Mouse (Mus musculus) adrenal gland (tissue): ENCODE measurements around the gene Diaph2.
"Not testable (repeated sequence)": the region's sequence is repeated elsewhere in the genome, so short reads cannot be mapped to it uniquely, and the experiment has no call there.

Experiments
- intact Hi-C: fragments of 180-260 bp; cut with DNase I; formaldehyde crosslinking; loops from one replicate; pipeline ENCODE4 v1.15.1; 2025

Gene Diaph2

DNA sequence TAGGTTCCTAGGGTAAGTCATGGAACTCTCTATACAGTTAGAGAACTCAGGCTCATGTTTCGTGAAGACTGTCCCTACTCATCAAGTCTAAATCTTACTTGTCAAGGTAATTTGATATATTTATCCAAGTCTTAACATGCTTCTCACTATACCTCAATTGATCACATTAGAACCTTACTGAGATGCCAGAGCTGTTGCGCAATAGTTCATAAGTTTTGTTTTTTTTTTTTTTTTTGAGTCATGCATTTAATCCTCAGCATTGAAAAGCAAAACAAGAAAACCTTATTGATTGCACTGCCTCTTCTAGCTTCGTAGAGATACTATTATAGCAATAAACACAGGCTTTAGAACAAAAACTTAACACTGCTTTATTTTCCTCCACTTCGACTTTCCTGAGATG, 529.6 kb downstream of the Diaph2 start:
- intact Hi-C loops = no loop called here

DNA sequence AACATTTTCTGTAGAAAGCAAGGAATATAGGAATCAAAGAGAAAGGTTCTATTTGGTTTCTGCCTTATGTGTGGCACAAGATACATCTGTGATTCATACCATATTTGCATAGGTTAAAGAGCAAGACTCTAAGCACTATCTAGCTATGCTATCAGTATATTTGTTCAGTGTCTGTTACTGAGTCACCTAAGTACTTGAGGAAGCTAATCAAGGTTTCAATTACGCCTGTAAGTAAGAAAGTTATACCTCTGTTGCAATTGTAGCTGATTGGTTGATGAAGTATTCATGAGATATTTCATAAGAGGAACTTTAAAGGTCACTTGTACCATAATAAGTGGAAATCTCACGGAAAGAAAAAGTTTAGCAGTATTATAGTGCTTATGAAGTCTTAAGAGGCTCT, 531.9 kb downstream of the Diaph2 start:
- intact Hi-C loops = no loop called here

GRCm38 (mm10) chrX:130287032-130287431, 537.5 kb downstream of the Diaph2 start:
- intact Hi-C loops = no loop called here

GRCm38 (mm10) chrX:130289775-130290174, 540.2 kb downstream of the Diaph2 start:
- intact Hi-C loops = no loop called here

- intact Hi-C loops = no loop called here
These were observed 601.4 kb downstream of the Diaph2 start for GRCm38 (mm10) chrX:130350808-130351435.

DNA sequence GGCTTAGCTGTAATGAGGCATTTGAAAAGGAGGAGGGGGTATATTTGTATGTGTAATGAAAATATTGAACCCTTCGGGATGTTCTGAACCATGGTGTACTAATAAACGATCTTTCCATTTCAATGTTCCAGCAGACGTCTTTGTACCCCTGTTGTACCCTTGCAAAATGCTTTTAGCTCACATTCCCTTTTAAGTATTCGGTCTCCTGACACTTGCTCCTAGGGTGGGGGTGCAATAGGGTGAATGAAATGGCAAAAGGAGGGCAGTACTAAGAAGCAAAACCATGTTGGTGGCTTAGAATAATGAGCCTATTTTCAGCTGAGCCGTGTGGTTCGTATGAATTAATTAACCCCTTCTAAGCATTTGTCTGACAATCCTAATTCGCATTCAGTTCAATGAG, 601.9 kb downstream of the Diaph2 start:
- intact Hi-C loops = no loop called here

- intact Hi-C loops = no loop called here
These were observed 644.1 kb downstream of the Diaph2 start for GRCm38 (mm10) chrX:130393508-130394145.

GRCm38 (mm10) chrX:130403214-130403613, 653.7 kb downstream of the Diaph2 start:
- intact Hi-C loops = no loop called here

DNA sequence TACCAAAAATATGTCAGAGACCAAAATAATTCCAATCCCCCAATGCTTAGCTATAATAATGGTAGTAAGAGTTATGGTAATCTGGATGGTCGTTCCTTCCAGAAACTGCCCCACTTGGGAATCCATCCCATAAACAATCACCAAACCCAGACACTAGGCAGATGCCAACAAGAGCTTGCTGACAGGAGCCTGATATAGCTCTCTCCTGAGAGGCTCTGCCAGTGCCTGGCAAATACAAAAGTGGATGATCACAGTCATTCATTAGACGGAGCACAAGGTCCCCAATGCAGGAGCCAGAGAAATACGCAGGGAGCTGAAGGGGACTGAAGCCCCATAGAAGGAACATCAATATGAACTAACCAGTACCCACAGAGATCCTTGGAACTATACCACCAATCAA, 657.9 kb downstream of the Diaph2 start:
- intact Hi-C loops = not testable (repeated sequence)

DNA sequence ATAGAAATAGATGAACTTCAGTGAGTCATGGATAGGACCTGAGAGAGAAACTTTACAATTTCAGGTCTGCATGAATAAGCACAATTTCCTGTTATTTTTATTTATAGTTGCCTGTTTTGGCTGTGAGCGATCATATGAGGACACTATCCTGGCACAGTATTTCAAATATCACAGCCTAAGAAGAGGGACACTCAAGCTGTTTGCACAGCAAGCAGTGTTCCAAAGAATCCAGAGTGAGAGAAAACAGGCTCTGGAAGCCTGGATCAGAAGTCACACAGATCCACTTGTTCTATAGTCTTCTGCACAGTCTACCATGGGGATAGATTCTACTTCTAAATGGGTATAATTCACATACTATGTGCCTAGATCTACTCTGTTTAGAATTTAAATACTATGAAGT, 659.4 kb downstream of the Diaph2 start:
- intact Hi-C loops = no loop called here

DNA sequence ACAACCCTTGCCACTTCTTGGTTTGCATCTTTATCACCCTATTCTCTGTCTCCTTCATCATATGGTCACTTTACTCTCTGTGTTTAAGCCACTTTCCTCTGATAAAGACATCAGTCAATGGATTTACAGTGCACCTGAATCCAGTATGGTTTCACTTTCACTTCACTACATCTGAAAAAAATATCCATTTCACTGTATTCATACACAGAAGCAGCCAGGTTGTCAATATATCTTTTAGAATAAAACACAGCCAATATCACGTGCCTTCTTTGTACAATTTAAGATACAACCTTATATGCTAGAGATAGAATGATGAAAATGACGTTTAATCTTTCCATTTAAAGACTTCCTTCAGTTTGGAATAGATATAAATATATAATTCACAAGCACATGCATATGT, 673.6 kb downstream of the Diaph2 start:
- intact Hi-C loops = no loop called here

GRCm38 (mm10) chrX:130451822-130452487, 702.4 kb downstream of the Diaph2 start:
- intact Hi-C loops = no loop called here

DNA sequence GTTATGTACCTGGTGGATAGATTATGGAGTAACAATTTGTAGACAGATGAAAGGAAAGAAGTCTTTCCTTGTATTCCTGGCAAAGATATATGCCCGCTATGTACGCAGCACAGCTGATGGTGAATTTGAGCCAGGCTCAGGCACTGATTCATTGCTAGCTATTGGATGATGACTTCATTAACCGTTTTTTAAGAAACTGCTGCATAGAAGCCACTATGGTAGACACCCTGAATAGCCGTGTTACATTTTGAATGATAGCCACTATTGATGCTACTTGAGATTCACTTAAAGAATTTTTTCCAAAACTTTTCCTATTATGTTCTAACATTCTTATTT, 702.9 kb downstream of the Diaph2 start:
- intact Hi-C loops = no loop called here

DNA sequence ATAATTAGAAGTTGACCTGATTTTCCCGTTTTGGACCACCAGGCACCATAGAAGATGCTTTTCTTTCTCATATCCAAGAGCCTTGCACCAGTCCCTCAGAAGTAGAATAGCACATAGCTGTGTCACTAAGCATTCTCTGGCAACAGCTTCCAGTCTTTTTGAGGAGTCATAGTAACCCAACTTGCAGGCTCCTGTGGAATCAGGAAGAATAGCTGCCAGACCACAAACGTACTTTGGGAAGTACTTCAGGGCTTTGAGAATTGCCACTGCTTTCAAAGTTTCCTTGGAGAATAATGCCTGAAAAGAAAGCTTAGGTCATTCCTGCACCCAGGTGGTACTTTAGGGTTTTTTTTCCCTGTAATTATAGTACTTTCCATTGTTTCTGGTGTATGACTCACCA, 723.6 kb downstream of the Diaph2 start:
- intact Hi-C loops = no loop called here

- intact Hi-C loops = no loop called here
These were observed 731.3 kb downstream of the Diaph2 start for GRCm38 (mm10) chrX:130480877-130481276.

DNA sequence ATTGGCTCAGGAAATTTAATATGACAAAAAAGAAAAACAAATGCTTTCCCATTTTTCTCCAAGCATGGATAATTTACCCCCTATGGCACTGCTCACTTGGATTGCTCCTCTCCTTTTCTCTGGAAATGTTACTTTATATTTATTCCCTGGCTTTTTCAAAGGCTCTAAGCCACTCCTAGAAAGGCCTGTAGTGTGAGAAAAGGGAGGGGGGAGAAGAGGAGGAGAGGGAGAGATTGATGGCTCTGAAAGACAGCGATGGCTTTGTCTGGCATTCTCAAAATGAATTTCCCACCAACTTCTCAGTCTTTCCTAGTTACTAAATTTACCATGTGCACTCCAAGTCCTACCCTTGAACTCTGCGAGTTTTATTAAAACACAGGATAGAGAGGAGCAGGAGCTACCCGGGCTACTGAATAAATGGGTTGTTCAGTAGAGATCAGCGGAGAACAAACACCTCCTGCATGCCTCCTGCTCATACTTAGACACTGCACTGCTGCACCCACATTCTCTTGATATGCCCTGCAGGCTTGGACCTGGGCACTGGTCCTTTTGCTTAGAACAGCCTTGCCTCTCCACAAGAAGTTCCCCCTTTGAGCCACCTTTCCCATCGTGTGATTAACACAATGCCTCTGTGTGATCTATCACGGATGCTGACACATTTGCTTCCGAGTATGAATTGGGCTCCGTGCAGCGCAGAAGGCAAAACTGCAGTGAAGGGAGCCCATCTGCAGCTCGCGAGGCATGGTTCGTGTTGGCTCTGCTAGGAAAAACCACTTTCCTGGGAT, 753.3 kb downstream of the Diaph2 start:
- intact Hi-C loops = no loop called here

GRCm38 (mm10) chrX:130503465-130503860, 753.9 kb downstream of the Diaph2 start:
- intact Hi-C loops = no loop called here

DNA sequence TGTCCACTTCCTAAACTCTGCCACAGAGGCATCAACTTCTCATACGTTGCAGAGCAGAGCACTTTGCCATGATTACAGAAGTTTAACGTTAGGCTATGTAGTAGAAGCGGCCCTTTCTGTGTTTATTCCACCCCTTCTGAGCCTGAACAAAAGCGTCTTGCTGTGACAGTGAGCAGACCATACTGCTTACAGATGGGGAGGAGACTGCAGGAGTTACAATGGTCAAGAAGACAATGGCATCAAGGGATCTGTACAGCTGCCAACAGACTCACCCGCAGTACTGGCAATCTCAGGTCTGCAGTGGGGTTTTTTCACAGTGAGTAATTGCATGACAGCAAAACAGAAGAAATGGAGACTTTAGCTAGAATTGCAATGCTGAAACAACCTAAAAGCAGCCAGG, 756.1 kb downstream of the Diaph2 start:
- intact Hi-C loops = no loop called here
